Mouse (Mus musculus) granulocyte monocyte progenitor cell, adult 5-6 weeks (primary cell): ENCODE results near the gene Gm10309. TPM values are rescaled to one million over a fixed set of nuclear protein-coding genes. Genes with fewer than 3 reads are reported as not detected.

ENCODE experiments used
- ATAC-seq: replicated peaks from 2 replicates; pipeline ENCODE4 v1.8.0; 2016; ENCODE audit warnings: mild to moderate bottlenecking, moderate TSS enrichment, inconsistent platforms; ENCODE audit not compliant: poor library complexity, severe bottlenecking
- total RNA-seq, 2 experiments: library from RNA; stranded (forward) in 1 of 2; stranded (reverse) in 1 of 2; fragments of 200-712, 200-1000 nt in 1 of 2; fragments of >200 nt in 1 of 2; fragmentation: Nextera tagmentation in 1 of 2; gene quantifications; 2 replicates each; pipeline ENCODE4 v1.2.3; 2014 to 2017

The Gm10309 gene
- total RNA-seq (2014; fragmentation: Nextera tagmentation) = not detected in 2 replicates
- total RNA-seq (2017) = not detected in 2 replicates

GRCm38 (mm10) chr17:86505183-86505631 is at the start of gene Gm10309:
Gene Gm10309 (minus strand): TSS chr17:86505232.
- ATAC-seq = no peak

- no peak for ATAC-seq
Observed at GRCm38 (mm10) chr17:86551995-86552394, 47.0 kb upstream of the Gm10309 start.

GRCm38 (mm10) chr17:86551561-86551960 is 46.5 kb upstream of the Gm10309 start:
- ATAC-seq = no peak

- ATAC-seq = no peak
Observed at GRCm38 (mm10) chr17:86549128-86549527, 44.1 kb upstream of the Gm10309 start.

GRCm38 (mm10) chr17:86546529-86546928 is 41.5 kb upstream of the Gm10309 start:
- no peak for ATAC-seq

GRCm38 (mm10) chr17:86539881-86540430 is 34.9 kb upstream of the Gm10309 start:
- ATAC-seq = no peak

- ATAC-seq = peak; percentile 92
Observed at GRCm38 (mm10) chr17:86535827-86536656, 31.0 kb upstream of the Gm10309 start.

GRCm38 (mm10) chr17:86535096-86535495 is 30.1 kb upstream of the Gm10309 start:
- no peak for ATAC-seq

GRCm38 (mm10) chr17:86533549-86533851 is 28.5 kb upstream of the Gm10309 start:
- no peak for ATAC-seq

GRCm38 (mm10) chr17:86532783-86533548 is 27.9 kb upstream of the Gm10309 start:
- ATAC-seq = peak; percentile 15; the same call in 1 of the 2 replicates

- no peak for ATAC-seq
Observed at GRCm38 (mm10) chr17:86531231-86531630, 26.2 kb upstream of the Gm10309 start.

GRCm38 (mm10) chr17:86529411-86529810 is 24.4 kb upstream of the Gm10309 start:
- ATAC-seq = no peak

- ATAC-seq = no peak
Observed at GRCm38 (mm10) chr17:86529003-86529402, 24.0 kb upstream of the Gm10309 start.

GRCm38 (mm10) chr17:86527298-86527697 is 22.3 kb upstream of the Gm10309 start:
- ATAC-seq = no peak

GRCm38 (mm10) chr17:86526016-86526415 is 21.0 kb upstream of the Gm10309 start:
- ATAC-seq = no peak

- ATAC-seq = no peak
Observed at GRCm38 (mm10) chr17:86525075-86525474, 20.0 kb upstream of the Gm10309 start.

- ATAC-seq = no peak
Observed at GRCm38 (mm10) chr17:86523843-86524242, 18.8 kb upstream of the Gm10309 start.

- no peak for ATAC-seq
Observed at GRCm38 (mm10) chr17:86523374-86523773, 18.3 kb upstream of the Gm10309 start.

GRCm38 (mm10) chr17:86522649-86523048 is 17.6 kb upstream of the Gm10309 start:
- no peak for ATAC-seq

GRCm38 (mm10) chr17:86521252-86521651 is 16.2 kb upstream of the Gm10309 start:
- no peak for ATAC-seq

- no peak for ATAC-seq
Observed at GRCm38 (mm10) chr17:86518604-86519003, 13.6 kb upstream of the Gm10309 start.
